Mouse (Mus musculus) hindbrain, embryonic 10.5 days (tissue): Measurements from ENCODE around the gene Ror2. TPM values are rescaled to one million over a fixed set of nuclear protein-coding genes. Genes with fewer than 3 reads are reported as not detected.
A peak's percentile ranks its signal among the peaks of the same experiment; 100 is the strongest.

Experiments
- DNase-seq: peaks from one replicate; pipeline ENCODE4 v3.0.0-alpha.2; 2017; ENCODE audit warnings: low spot score
- H3K27ac ChIP-seq: fragments of 300-500 bp; sonication (generic); 2 replicates; pipeline ENCODE4 v1.5.1; 2016; ENCODE audit warnings: mild to moderate bottlenecking, moderate library complexity
- H3K27me3 ChIP-seq: fragments of 300-500 bp; sonication (generic); 2 replicates; pipeline ENCODE4 v1.6.1; 2016; ENCODE audit warnings: mild to moderate bottlenecking; ENCODE audit not compliant: poor library complexity, insufficient read depth, severe bottlenecking
- H3K36me3 ChIP-seq: fragments of 300-500 bp; sonication (generic); 2 replicates; pipeline ENCODE4 v1.6.1; 2016; ENCODE audit warnings: mild to moderate bottlenecking, moderate library complexity
- H3K4me1 ChIP-seq: fragments of 300-500 bp; sonication (generic); replicated peaks from 2 replicates; pipeline ENCODE4 v1.6.1; 2016; ENCODE audit warnings: mild to moderate bottlenecking
- H3K4me3 ChIP-seq: fragments of 300-500 bp; sonication (generic); 2 replicates; pipeline ENCODE4 v1.5.1; 2016; ENCODE audit warnings: mild to moderate bottlenecking, moderate library complexity
- H3K9me3 ChIP-seq: fragments of 300-500 bp; sonication (generic); 2 replicates; pipeline ENCODE4 v1.6.1; 2016; ENCODE audit warnings: mild to moderate bottlenecking, moderate library complexity
- WGBS: fragments of 180-500 bp; shearing (Covaris S2); methylation state at CpG from one replicate; pipeline ENCODE4 v1.1.7; 2016; 5-methylcytosine and 5-hydroxymethylcytosine counted together
- polyA plus RNA-seq: library from polyadenylated mRNA; unstranded; fragments of >200 nt; fragmentation: Nextera tagmentation; extraction: Ambion mirVana; gene quantifications from 2 replicates; pipeline ENCODE4 v1.2.1, GENCODE M21; 2016

The Ror2 gene
- polyA plus RNA-seq, 1 experiment from 2014 or later: 13.5 TPM

- H3K4me3 ChIP-seq: no peak overlapping the region
- peaks cover 30% of the 10 kb centered on the region for H3K9me3 ChIP-seq
- H3K27me3 ChIP-seq: no peaks in the 10 kb centered on the region
- H3K36me3 ChIP-seq: peaks cover 18% of the 10 kb centered on the region
- no peak for DNase-seq
- H3K27ac ChIP-seq: no peak overlapping the region
- WGBS: 92% methylated on average over 3 of the region's 3 CpGs
- peaks cover 16% of the 10 kb centered on the region for H3K4me1 ChIP-seq
Observed at GRCm38 (mm10) chr13:53225925-53226324, 60.0 kb downstream of the Ror2 start.

GRCm38 (mm10) chr13:53221176-53221575, 64.7 kb downstream of the Ror2 start:
- Histone ChIP-seq H3K36me3 (peaks cover 18% of the 10 kb centered on the region), H3K27ac (no peak overlapping the region), H3K4me3 (no peak overlapping the region), H3K27me3 (no peaks in the 10 kb centered on the region), H3K9me3 (peaks cover 23% of the 10 kb centered on the region), H3K4me1 (0 out of 2 replicates have a peak, but pooled peaks cover 7% of the 10 kb centered on the region)
- DNase-seq: no peak
- 91% methylated on average over 6 of the region's 6 CpGs for WGBS

GRCm38 (mm10) chr13:53219889-53220288, 66.0 kb downstream of the Ror2 start:
- WGBS: 94% methylated on average over 10 of the region's 10 CpGs
- H3K4me1 ChIP-seq: 0 out of 2 replicates have a peak, but pooled peaks cover 8% of the 10 kb centered on the region
- H3K27ac ChIP-seq: no peak overlapping the region
- H3K9me3 ChIP-seq: peaks cover 10% of the 10 kb centered on the region
- no peak overlapping the region for H3K4me3 ChIP-seq
- peaks cover 9% of the 10 kb centered on the region for H3K36me3 ChIP-seq
- no peaks in the 10 kb centered on the region for H3K27me3 ChIP-seq
- no peak for DNase-seq

- peaks cover 4% of the 10 kb centered on the region; the same call in 1 of the 2 replicates for H3K36me3 ChIP-seq
- H3K27me3 ChIP-seq: no peaks in the 10 kb centered on the region
- WGBS: 91% methylated on average over 3 of the region's 3 CpGs
- H3K4me3 ChIP-seq: no peak overlapping the region
- peaks cover 13% of the 10 kb centered on the region; the same call in 1 of the 2 replicates for H3K4me1 ChIP-seq
- peaks cover 6% of the 10 kb centered on the region for H3K9me3 ChIP-seq
- DNase-seq: no peak
- H3K27ac ChIP-seq: no peak overlapping the region
Observed at GRCm38 (mm10) chr13:53219391-53219790, 66.5 kb downstream of the Ror2 start.

GRCm38 (mm10) chr13:53217396-53217975, 68.4 kb downstream of the Ror2 start:
- no peaks in the 10 kb centered on the region for H3K27me3 ChIP-seq
- peaks cover 27% of the 10 kb centered on the region for H3K4me1 ChIP-seq
- no peaks in the 10 kb centered on the region for H3K9me3 ChIP-seq
- H3K27ac ChIP-seq: no peak overlapping the region
- 82% methylated on average over 6 of the region's 6 CpGs for WGBS
- H3K4me3 ChIP-seq: no peak overlapping the region
- DNase-seq: no peak
- H3K36me3 ChIP-seq: no peaks in the 10 kb centered on the region

GRCm38 (mm10) chr13:53211971-53212733, 73.8 kb downstream of the Ror2 start:
- peaks cover 47% of the 10 kb centered on the region for H3K4me1 ChIP-seq
- WGBS: 12% methylated on average over 19 of the region's 19 CpGs

GRCm38 (mm10) chr13:53208556-53208955, 77.4 kb downstream of the Ror2 start:
- no peaks in the 10 kb centered on the region for H3K27me3 ChIP-seq
- WGBS: 90% methylated on average over 10 of the region's 10 CpGs
- no peaks in the 10 kb centered on the region for H3K9me3 ChIP-seq
- DNase-seq: no peak
- H3K27ac ChIP-seq: no peak overlapping the region
- peaks cover 65% of the 10 kb centered on the region for H3K4me1 ChIP-seq
- no peaks in the 10 kb centered on the region for H3K36me3 ChIP-seq
- H3K4me3 ChIP-seq: no peak overlapping the region

More at GRCm38 (mm10) chr13:53211971-53212733, 73.8 kb downstream of the Ror2 start:
- no peaks in the 10 kb centered on the region for H3K9me3 ChIP-seq
- H3K27ac ChIP-seq: peak overlapping the region; percentile 85
- no peaks in the 10 kb centered on the region for H3K27me3 ChIP-seq
- H3K36me3 ChIP-seq: no peaks in the 10 kb centered on the region
- peak overlapping the region; percentile 47 for H3K4me3 ChIP-seq
- DNase-seq: peak; percentile 74

- no peak overlapping the region for H3K4me3 ChIP-seq
- H3K4me1 ChIP-seq: peaks cover 63% of the 10 kb centered on the region
- H3K27ac ChIP-seq: peak overlapping the region; percentile 25
- WGBS: 59% methylated on average over 17 of the region's 17 CpGs
- DNase-seq: peak; percentile 59
- H3K27me3 ChIP-seq: no peaks in the 10 kb centered on the region
- H3K9me3 ChIP-seq: no peaks in the 10 kb centered on the region
- H3K36me3 ChIP-seq: no peaks in the 10 kb centered on the region
Observed at GRCm38 (mm10) chr13:53205128-53205911, 80.6 kb downstream of the Ror2 start.

- Histone ChIP-seq H3K27me3 (no peaks in the 10 kb centered on the region), H3K27ac (peak overlapping the region; percentile 57), H3K4me1 (peaks cover 74% of the 10 kb centered on the region), H3K9me3 (no peaks in the 10 kb centered on the region), H3K36me3 (no peaks in the 10 kb centered on the region), H3K4me3 (no peak overlapping the region)
- WGBS: 57% methylated on average over 5 of the region's 5 CpGs
- no peak for DNase-seq
Observed at GRCm38 (mm10) chr13:53202439-53202830, 83.5 kb downstream of the Ror2 start.

GRCm38 (mm10) chr13:53201628-53202438, 84.1 kb downstream of the Ror2 start:
- WGBS: 25% methylated on average over 18 of the region's 18 CpGs
- Histone ChIP-seq H3K36me3 (no peaks in the 10 kb centered on the region), H3K27me3 (no peaks in the 10 kb centered on the region), H3K4me1 (peaks cover 77% of the 10 kb centered on the region), H3K4me3 (no peak overlapping the region), H3K27ac (peak overlapping the region; percentile 57), H3K9me3 (no peaks in the 10 kb centered on the region)
- peak; percentile 48 for DNase-seq

GRCm38 (mm10) chr13:53200121-53200520, 85.8 kb downstream of the Ror2 start:
- Histone ChIP-seq H3K27ac (no peak overlapping the region), H3K4me1 (peaks cover 72% of the 10 kb centered on the region), H3K4me3 (no peak overlapping the region), H3K36me3 (no peaks in the 10 kb centered on the region), H3K9me3 (no peaks in the 10 kb centered on the region), H3K27me3 (no peaks in the 10 kb centered on the region)
- 86% methylated on average over 4 of the region's 4 CpGs for WGBS
- no peak for DNase-seq

- WGBS: 91% methylated on average over 7 of the region's 7 CpGs
- DNase-seq: no peak
- H3K27me3 ChIP-seq: no peaks in the 10 kb centered on the region
- H3K4me3 ChIP-seq: no peak overlapping the region
- H3K4me1 ChIP-seq: peaks cover 73% of the 10 kb centered on the region
- H3K27ac ChIP-seq: no peak overlapping the region
- no peaks in the 10 kb centered on the region for H3K9me3 ChIP-seq
- no peaks in the 10 kb centered on the region for H3K36me3 ChIP-seq
Observed at GRCm38 (mm10) chr13:53199262-53199661, 86.7 kb downstream of the Ror2 start.
